Mouse (Mus musculus) neural tube, embryonic 15.5 days (tissue): ENCODE data around the gene Slc15a5. TPM values are rescaled to one million over a fixed set of nuclear protein-coding genes. Genes with fewer than 3 reads are reported as not detected.
"Not testable (repeated sequence)": the region's sequence is repeated elsewhere in the genome, so short reads cannot be mapped to it uniquely, and the experiment has no call there.

Experiments used
- ATAC-seq: fragments of 200-750 bp; cut with Nextera tagmentation; 2 replicates; pipeline ENCODE4 v1.8.0; 2017; ENCODE audit warnings: mild to moderate bottlenecking, moderate TSS enrichment, moderate library complexity; ENCODE audit not compliant: low FRiP score
- H3K27ac ChIP-seq: fragments of 300-500 bp; sonication (generic); replicated peaks from 2 replicates; pipeline ENCODE4 v1.5.1; 2015; ENCODE audit warnings: mild to moderate bottlenecking, inconsistent platforms
- H3K27me3 ChIP-seq: fragments of 300-500 bp; sonication (generic); replicated peaks from 2 replicates; pipeline ENCODE4 v1.6.1; 2015; ENCODE audit warnings: inconsistent platforms
- H3K36me3 ChIP-seq: fragments of 300-500 bp; sonication (generic); 2 replicates; pipeline ENCODE4 v1.6.1; 2015; ENCODE audit warnings: inconsistent platforms
- H3K4me1 ChIP-seq: fragments of 300-500 bp; sonication (generic); 2 replicates; pipeline ENCODE4 v1.6.1; 2015; ENCODE audit warnings: inconsistent platforms
- H3K4me2 ChIP-seq: fragments of 300-500 bp; sonication (generic); 2 replicates; pipeline ENCODE4 v1.6.1; 2015; ENCODE audit warnings: inconsistent platforms, mild to moderate bottlenecking, moderate library complexity
- H3K4me3 ChIP-seq: fragments of 300-500 bp; sonication (generic); replicated peaks from 2 replicates; pipeline ENCODE4 v1.5.1; 2015; ENCODE audit warnings: mild to moderate bottlenecking, inconsistent platforms
- H3K9ac ChIP-seq: fragments of 300-500 bp; sonication (generic); replicated peaks from 2 replicates; pipeline ENCODE4 v1.6.1; 2015; ENCODE audit warnings: mild to moderate bottlenecking, inconsistent platforms
- H3K9me3 ChIP-seq: fragments of 300-500 bp; sonication (generic); replicated peaks from 2 replicates; pipeline ENCODE4 v1.6.1; 2016; ENCODE audit warnings: inconsistent platforms
- WGBS: fragments of 180-500 bp; shearing (Covaris S2); methylation state at CpG from one replicate; pipeline ENCODE4 v1.1.7; 2015; ENCODE audit warnings: mixed read lengths; 5-methylcytosine and 5-hydroxymethylcytosine counted together
- polyA plus RNA-seq: library from polyadenylated mRNA; unstranded; fragments of >200 nt; fragmentation: Nextera tagmentation; extraction: Ambion mirVana; gene quantifications from 2 replicates; pipeline ENCODE4 v1.2.1, GENCODE M21; 2015

Slc15a5 gene
- polyA plus RNA-seq, result 0.15 and 0.28 TPM in 2 replicates

- no peak within 1 kb of the TSS for H3K27ac ChIP-seq
- WGBS, result 85% methylated on average over 4 of the region's 4 CpGs
- no peak for ATAC-seq
Measured at GRCm38 (mm10) chr6:138079816-138080215, at the start of gene Slc15a5. Gene Slc15a5 (minus strand): TSS chr6:138079916.

GRCm38 (mm10) chr6:138128392-138129335 lies 48.9 kb upstream of the Slc15a5 start:
- H3K9ac ChIP-seq, result no peak overlapping the region
- no peaks in the 10 kb centered on the region for H3K9me3 ChIP-seq
- ATAC-seq, result no peak
- no peaks in the 10 kb centered on the region for H3K27me3 ChIP-seq
- no peak overlapping the region for H3K4me2 ChIP-seq
- H3K27ac ChIP-seq, result no peak overlapping the region
- H3K4me1 ChIP-seq, result no peaks in the 10 kb centered on the region
- WGBS, result 85% methylated on average over 10 of the region's 10 CpGs
- no peaks in the 10 kb centered on the region for H3K36me3 ChIP-seq
- no peak overlapping the region for H3K4me3 ChIP-seq

More at GRCm38 (mm10) chr6:138079816-138080215, at the start of gene Slc15a5:
- H3K9me3 ChIP-seq, result no peaks in the 10 kb centered on the region
- no peaks in the 10 kb centered on the region for H3K36me3 ChIP-seq
- H3K4me1 ChIP-seq, result no peaks in the 10 kb centered on the region
- H3K4me2 ChIP-seq, result no peak within 1 kb of the TSS
- H3K27me3 ChIP-seq, result no peaks in the 10 kb centered on the region
- H3K9ac ChIP-seq, result no peak within 1 kb of the TSS
- no peak within 1 kb of the TSS for H3K4me3 ChIP-seq

GRCm38 (mm10) chr6:138117496-138117895 lies 37.8 kb upstream of the Slc15a5 start:
- WGBS, result 70% methylated on average over 3 of the region's 3 CpGs
- ATAC-seq, result 0 out of 2 replicates have a peak, but pooled peaks have one; percentile 38
- Histone ChIP-seq H3K9me3 (no peaks in the 10 kb centered on the region), H3K27ac (no peak overlapping the region), H3K4me1 (0 out of 2 replicates have a peak, but pooled peaks cover 3% of the 10 kb centered on the region), H3K27me3 (no peaks in the 10 kb centered on the region), H3K36me3 (no peaks in the 10 kb centered on the region), H3K9ac (no peak overlapping the region), H3K4me3 (no peak overlapping the region), H3K4me2 (no peak overlapping the region)

- Histone ChIP-seq H3K27me3 (no peaks in the 10 kb centered on the region), H3K9ac (no peak overlapping the region), H3K4me1 (no peaks in the 10 kb centered on the region), H3K36me3 (no peaks in the 10 kb centered on the region), H3K27ac (no peak overlapping the region), H3K4me2 (no peak overlapping the region), H3K4me3 (no peak overlapping the region), H3K9me3 (no peaks in the 10 kb centered on the region)
- no peak for ATAC-seq
Measured at GRCm38 (mm10) chr6:138104559-138104958, 24.8 kb upstream of the Slc15a5 start.

- no peak overlapping the region for H3K9ac ChIP-seq
- H3K36me3 ChIP-seq, result no peaks in the 10 kb centered on the region
- no peaks in the 10 kb centered on the region for H3K4me1 ChIP-seq
- H3K9me3 ChIP-seq, result no peaks in the 10 kb centered on the region
- no peak overlapping the region for H3K4me3 ChIP-seq
- ATAC-seq, result no peak
- H3K27ac ChIP-seq, result no peak overlapping the region
- H3K27me3 ChIP-seq, result no peaks in the 10 kb centered on the region
- no peak overlapping the region for H3K4me2 ChIP-seq
- WGBS, result 79% methylated on average over 7 of the region's 7 CpGs
Measured at GRCm38 (mm10) chr6:138102940-138103339, 23.2 kb upstream of the Slc15a5 start.

GRCm38 (mm10) chr6:138101843-138102242 lies 22.1 kb upstream of the Slc15a5 start:
- 90% methylated on average over 4 of the region's 4 CpGs for WGBS
- Histone ChIP-seq H3K4me2 (no peak overlapping the region), H3K27me3 (no peaks in the 10 kb centered on the region), H3K9me3 (no peaks in the 10 kb centered on the region), H3K4me1 (no peaks in the 10 kb centered on the region), H3K9ac (no peak overlapping the region), H3K4me3 (no peak overlapping the region), H3K36me3 (no peaks in the 10 kb centered on the region), H3K27ac (no peak overlapping the region)
- no peak for ATAC-seq

- Histone ChIP-seq H3K9ac (no peak overlapping the region), H3K4me3 (no peak overlapping the region), H3K9me3 (no peaks in the 10 kb centered on the region), H3K27me3 (no peaks in the 10 kb centered on the region), H3K36me3 (no peaks in the 10 kb centered on the region), H3K4me1 (no peaks in the 10 kb centered on the region), H3K4me2 (no peak overlapping the region), H3K27ac (no peak overlapping the region)
- 74% methylated on average over 3 of the region's 3 CpGs for WGBS
- no peak for ATAC-seq
Measured at GRCm38 (mm10) chr6:138099646-138100045, 19.9 kb upstream of the Slc15a5 start.

- H3K36me3 ChIP-seq, result no peaks in the 10 kb centered on the region
- 92% methylated on average over 3 of the region's 3 CpGs for WGBS
- no peak overlapping the region for H3K4me2 ChIP-seq
- ATAC-seq, result no peak
- H3K9me3 ChIP-seq, result no peaks in the 10 kb centered on the region
- H3K9ac ChIP-seq, result no peak overlapping the region
- no peaks in the 10 kb centered on the region for H3K27me3 ChIP-seq
- H3K4me1 ChIP-seq, result no peaks in the 10 kb centered on the region
- H3K4me3 ChIP-seq, result no peak overlapping the region
- H3K27ac ChIP-seq, result no peak overlapping the region
Measured at GRCm38 (mm10) chr6:138095060-138095459, 15.3 kb upstream of the Slc15a5 start.

- no peak overlapping the region for H3K27ac ChIP-seq
- no peak overlapping the region for H3K4me3 ChIP-seq
- H3K4me2 ChIP-seq, result no peak overlapping the region
- no peaks in the 10 kb centered on the region for H3K36me3 ChIP-seq
- H3K27me3 ChIP-seq, result no peaks in the 10 kb centered on the region
- no peaks in the 10 kb centered on the region for H3K4me1 ChIP-seq
- no peak overlapping the region for H3K9ac ChIP-seq
- no peaks in the 10 kb centered on the region for H3K9me3 ChIP-seq
- no peak for ATAC-seq
- WGBS, result 73% methylated on average over 7 of the region's 7 CpGs
Measured at GRCm38 (mm10) chr6:138092432-138092831, 12.7 kb upstream of the Slc15a5 start.

- Histone ChIP-seq H3K36me3 (no peaks in the 10 kb centered on the region), H3K4me3 (no peak overlapping the region), H3K9me3 (no peaks in the 10 kb centered on the region), H3K9ac (no peak overlapping the region), H3K4me1 (no peaks in the 10 kb centered on the region), H3K27me3 (no peaks in the 10 kb centered on the region), H3K27ac (no peak overlapping the region), H3K4me2 (no peak overlapping the region)
- 81% methylated on average over 8 of the region's 8 CpGs for WGBS
- no peak for ATAC-seq
Measured at GRCm38 (mm10) chr6:138089084-138089483, 9.4 kb upstream of the Slc15a5 start.

GRCm38 (mm10) chr6:138086421-138086820 lies 6.7 kb upstream of the Slc15a5 start:
- H3K9ac ChIP-seq, H3K27ac ChIP-seq, H3K4me2 ChIP-seq, ATAC-seq, H3K4me3 ChIP-seq, H3K9me3 ChIP-seq, H3K4me1 ChIP-seq, H3K27me3 ChIP-seq, H3K36me3 ChIP-seq: not testable (repeated sequence)

- Histone ChIP-seq H3K4me2 (no peak overlapping the region), H3K27me3 (no peaks in the 10 kb centered on the region), H3K27ac (no peak overlapping the region), H3K36me3 (no peaks in the 10 kb centered on the region), H3K9me3 (no peaks in the 10 kb centered on the region), H3K4me3 (no peak overlapping the region), H3K4me1 (no peaks in the 10 kb centered on the region), H3K9ac (no peak overlapping the region)
- ATAC-seq, result no peak
- 88% methylated on average over 6 of the region's 6 CpGs for WGBS
Measured at GRCm38 (mm10) chr6:138080778-138081549, 1.2 kb upstream of the Slc15a5 start.
